Mouse (Mus musculus): ENCODE data around the gene Hsd11b1. TPM values are rescaled to one million over a fixed set of nuclear protein-coding genes. Genes with fewer than 3 reads are reported as not detected.

The Hsd11b1 gene
- total RNA-seq, 2 experiments from 2014 or later, result 6.7 to 7.2 TPM

- no peak for DNase-seq (ENCODE audit: low spot score)
- intact Hi-C loops (cut with DNase I), result no loop called here
These were observed 47.9 kb downstream of the Hsd11b1 start for GRCm38 (mm10) chr1:193216000-193216399.

- no peak for DNase-seq (ENCODE audit: low spot score)
- intact Hi-C loops (cut with DNase I), result loop anchor here (5.0 kb wide), 1 partner anchor 38 kb away; no protein-coding TSS in a partner anchor
These were observed 49.8 kb downstream of the Hsd11b1 start for GRCm38 (mm10) chr1:193214053-193214452.

GRCm38 (mm10) chr1:193211371-193211770 is 52.5 kb downstream of the Hsd11b1 start:
- no peak for DNase-seq (ENCODE audit: low spot score)
- intact Hi-C loops (cut with DNase I), result loop anchor here (5.0 kb wide), 1 partner anchor 41 kb away; no protein-coding TSS in a partner anchor

GRCm38 (mm10) chr1:193208178-193208577 is 55.7 kb downstream of the Hsd11b1 start:
- intact Hi-C loops (cut with DNase I), result loop anchor here (1.0 to 5.0 kb wide), 2 partner anchors 116 to 174 kb away; no protein-coding TSS in a partner anchor
- no peak for DNase-seq (ENCODE audit: low spot score)

- DNase-seq (ENCODE audit: low spot score), result no peak
- intact Hi-C loops (cut with DNase I), result loop anchor here (5.0 kb wide), 1 partner anchor 175 kb away; no protein-coding TSS in a partner anchor
These were observed 56.4 kb downstream of the Hsd11b1 start, which contains the start of gene Lamb3 for GRCm38 (mm10) chr1:193207503-193207902. TSS of gene Lamb3 (plus strand) at chr1:193207699.

- intact Hi-C loops (cut with DNase I), result loop anchor here (5.0 kb wide), 1 partner anchor 177 kb away; no protein-coding TSS in a partner anchor
These were observed 58.4 kb downstream of the Hsd11b1 start for GRCm38 (mm10) chr1:193205431-193205830.

GRCm38 (mm10) chr1:193203821-193204220 is 60.1 kb downstream of the Hsd11b1 start:
- DNase-seq (ENCODE audit: low spot score), result no peak
- intact Hi-C loops (cut with DNase I), result no loop called here

More at GRCm38 (mm10) chr1:193205431-193205830, 58.4 kb downstream of the Hsd11b1 start:
- no peak for DNase-seq (ENCODE audit: low spot score)

- intact Hi-C loops (cut with DNase I), result no loop called here
- no peak for DNase-seq (ENCODE audit: low spot score)
These were observed 62.5 kb downstream of the Hsd11b1 start, which contains the start of gene Traf3ip3 for GRCm38 (mm10) chr1:193201383-193201778. TSS of gene Traf3ip3 (minus strand) at chr1:193201703.

- no peak for DNase-seq (ENCODE audit: low spot score)
- intact Hi-C loops (cut with DNase I), result no loop called here
These were observed 63.1 kb downstream of the Hsd11b1 start for GRCm38 (mm10) chr1:193200640-193201382.

- no peak for DNase-seq (ENCODE audit: low spot score)
- intact Hi-C loops (cut with DNase I), result no loop called here
These were observed 65.6 kb downstream of the Hsd11b1 start for GRCm38 (mm10) chr1:193198312-193198711.

- intact Hi-C loops (cut with DNase I), result no loop called here
- no peak for DNase-seq (ENCODE audit: low spot score)
These were observed 66.2 kb downstream of the Hsd11b1 start for GRCm38 (mm10) chr1:193197494-193198205.

GRCm38 (mm10) chr1:193195169-193195810 is 68.6 kb downstream of the Hsd11b1 start:
- intact Hi-C loops (cut with DNase I), result no loop called here
- DNase-seq (ENCODE audit: low spot score), result no peak

GRCm38 (mm10) chr1:193194416-193195140 is 69.3 kb downstream of the Hsd11b1 start:
- intact Hi-C loops (cut with DNase I), result no loop called here

GRCm38 (mm10) chr1:193191675-193192283 is 72.1 kb downstream of the Hsd11b1 start:
- intact Hi-C loops (cut with DNase I), result no loop called here

More at GRCm38 (mm10) chr1:193194416-193195140, 69.3 kb downstream of the Hsd11b1 start:
- DNase-seq (ENCODE audit: low spot score), result no peak

GRCm38 (mm10) chr1:193189771-193190170 is 74.1 kb downstream of the Hsd11b1 start:
- DNase-seq (ENCODE audit: low spot score), result no peak

More at GRCm38 (mm10) chr1:193191675-193192283, 72.1 kb downstream of the Hsd11b1 start:
- no peak for DNase-seq (ENCODE audit: low spot score)

GRCm38 (mm10) chr1:193189151-193189621 is 74.7 kb downstream of the Hsd11b1 start:
- intact Hi-C loops (cut with DNase I), result no loop called here

More at GRCm38 (mm10) chr1:193189771-193190170, 74.1 kb downstream of the Hsd11b1 start:
- intact Hi-C loops (cut with DNase I), result no loop called here

GRCm38 (mm10) chr1:193188257-193188656 is 75.6 kb downstream of the Hsd11b1 start:
- intact Hi-C loops (cut with DNase I), result no loop called here
- DNase-seq (ENCODE audit: low spot score), result no peak

More at GRCm38 (mm10) chr1:193189151-193189621, 74.7 kb downstream of the Hsd11b1 start:
- DNase-seq (ENCODE audit: low spot score), result peak; percentile 60

- intact Hi-C loops (cut with DNase I), result no loop called here
- DNase-seq (ENCODE audit: low spot score), result no peak
These were observed 82.8 kb downstream of the Hsd11b1 start for GRCm38 (mm10) chr1:193181104-193181503.

All from heart, postnatal 25 days (tissue).